ENCODE assay signal across 21 mouse cellular contexts in the genomic region with DNA sequence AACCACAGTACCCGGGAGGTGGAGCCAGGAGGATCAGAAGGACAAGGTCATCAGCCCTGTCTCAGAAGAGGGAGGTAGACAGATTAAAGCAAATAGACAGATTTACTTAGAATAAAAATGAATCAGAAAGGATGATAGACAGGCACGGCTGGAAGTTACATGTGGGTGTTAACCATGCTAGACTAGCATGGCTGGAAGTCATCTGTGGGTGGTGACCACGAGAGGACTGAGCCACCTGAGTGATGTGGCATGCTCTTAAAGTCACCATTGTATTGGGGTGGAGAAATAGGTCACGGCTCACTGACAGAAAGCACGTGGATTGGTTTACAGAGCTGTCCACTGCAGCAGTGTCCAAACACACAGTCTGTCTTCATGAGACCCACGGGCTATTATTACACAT.
"Had no signal": no experiment of that assay in that cellular context is flagged by ENCODE, and none has a peak within 500 bp of the region (broad histone marks: within the 10 kb centered on the region; RNA-seq: fewer than 3 reads in every experiment).

No protein-coding gene starts in this region.

- H3K36me3 ChIP-seq: lung, embryonic 15.5 days; midbrain, embryonic 13.5 days; midbrain, embryonic 15.5 days; neural tube, embryonic 13.5 days; neural tube, embryonic 15.5 days had no signal

- H3K27me3 ChIP-seq: lung, embryonic 15.5 days; midbrain, embryonic 13.5 days; midbrain, embryonic 15.5 days; neural tube, embryonic 13.5 days; neural tube, embryonic 15.5 days had no signal

- H3K4me3 ChIP-seq: lung, embryonic 15.5 days; megakaryocyte, embryonic 14.5 days; midbrain, embryonic 13.5 days; midbrain, embryonic 15.5 days; neural tube, embryonic 13.5 days; neural tube, embryonic 15.5 days had no signal

- H3K9me3 ChIP-seq: lung, embryonic 15.5 days; megakaryocyte, embryonic 14.5 days; midbrain, embryonic 13.5 days; midbrain, embryonic 15.5 days; neural tube, embryonic 13.5 days; neural tube, embryonic 15.5 days had no signal

- H3K27ac ChIP-seq: liver, embryonic 14.5 days; lung, embryonic 15.5 days; macrophage; midbrain, embryonic 13.5 days; midbrain, embryonic 15.5 days; neural tube, embryonic 13.5 days; neural tube, embryonic 15.5 days had no signal

- ATAC-seq: lung, postnatal 0 days; midbrain, embryonic 13.5 days; midbrain, embryonic 15.5 days had no signal

- H3K4me2 ChIP-seq: lung, embryonic 15.5 days; midbrain, embryonic 11.5 days; midbrain, embryonic 13.5 days; midbrain, embryonic 15.5 days; neural tube, embryonic 13.5 days; neural tube, embryonic 15.5 days had no signal

- H3K4me1 ChIP-seq: midbrain, embryonic 15.5 days had no signal

- H3K9ac ChIP-seq: liver, embryonic 14.5 days; lung, embryonic 15.5 days; midbrain, embryonic 13.5 days; midbrain, embryonic 15.5 days; neural tube, embryonic 13.5 days; neural tube, embryonic 15.5 days had no signal

- DNase-seq: lung, adult 2 months; lung, postnatal 14 days; lung, postnatal 36 days; retina, postnatal 1 day; right cerebral cortex, adult 18-20 months; right cerebral cortex, postnatal 25 days; right cerebral cortex, postnatal 4 days; spleen, adult 18-20 months; thymus, adult 18-20 months; thymus, postnatal 14 days; thymus, postnatal 36 days had no signal
